Mouse (Mus musculus) mesoderm, embryonic 11.5 days (tissue): ENCODE measurements around the gene Pbxip1.

ENCODE experiments used
- DNase-seq: peaks from one replicate; pipeline ENCODE4 v3.0.0-alpha.2; 2012; ENCODE audit warnings: low read depth, low spot score

The Pbxip1 gene

GRCm38 (mm10) chr3:89430171-89431159 is 6.0 kb upstream of the Pbxip1 start, which contains the start of gene Pygo2:
Gene Pygo2, plus strand, starts transcription at chr3:89430214.
- DNase-seq = peak; percentile 95

- DNase-seq = no peak
Observed at GRCm38 (mm10) chr3:89432606-89433005, 3.9 kb upstream of the Pbxip1 start.

- no peak for DNase-seq
Observed at GRCm38 (mm10) chr3:89434532-89434931, 2.0 kb upstream of the Pbxip1 start.

DNA sequence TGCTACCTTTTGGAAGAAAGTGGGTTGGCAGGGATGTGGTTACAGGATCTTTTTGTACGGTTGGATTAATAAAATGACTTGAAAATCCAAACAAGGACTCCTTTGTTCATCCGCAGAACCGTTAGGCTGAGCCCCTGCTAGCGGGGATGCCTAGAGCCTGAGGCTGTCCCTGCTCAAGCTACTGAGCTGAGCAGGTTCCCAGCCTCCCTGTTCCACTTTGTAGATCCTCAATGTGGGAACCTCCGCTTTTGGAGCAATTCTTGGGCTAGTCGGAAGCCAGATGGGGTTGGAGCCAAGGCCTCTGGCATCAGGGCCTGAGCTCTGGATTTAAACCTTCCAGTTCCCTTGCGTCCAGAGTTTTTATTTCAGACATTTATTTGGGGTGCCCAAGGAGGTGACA is 1.5 kb upstream of the Pbxip1 start:
- DNase-seq = no peak

GRCm38 (mm10) chr3:89437269-89437668 is 763 bp downstream of the Pbxip1 start:
- DNase-seq = peak; percentile 47

GRCm38 (mm10) chr3:89440691-89441090 is 4.2 kb downstream of the Pbxip1 start:
- no peak for DNase-seq

GRCm38 (mm10) chr3:89448720-89449537 is 12.4 kb downstream of the Pbxip1 start:
- DNase-seq = no peak

DNA sequence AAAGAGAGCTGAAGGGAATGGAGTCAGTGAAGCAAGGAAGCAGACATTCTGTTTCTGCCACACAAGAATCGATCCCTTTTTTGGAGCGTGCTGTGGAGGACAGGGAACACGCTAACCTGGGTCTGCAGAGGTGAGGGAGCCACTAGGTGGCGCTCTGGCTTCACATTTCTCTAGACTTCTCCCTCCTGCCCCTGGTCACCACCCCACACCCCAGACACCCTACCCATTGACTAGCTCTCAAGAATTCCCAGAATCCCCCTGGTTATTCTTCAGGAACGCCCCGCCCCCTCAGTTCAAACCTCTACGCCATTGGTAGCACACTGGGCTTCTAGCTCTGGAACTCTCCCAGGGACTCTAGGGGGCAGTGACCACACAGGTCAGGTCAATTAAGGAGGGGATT is 13.0 kb downstream of the Pbxip1 start:
- peak; percentile 78 for DNase-seq

DNA sequence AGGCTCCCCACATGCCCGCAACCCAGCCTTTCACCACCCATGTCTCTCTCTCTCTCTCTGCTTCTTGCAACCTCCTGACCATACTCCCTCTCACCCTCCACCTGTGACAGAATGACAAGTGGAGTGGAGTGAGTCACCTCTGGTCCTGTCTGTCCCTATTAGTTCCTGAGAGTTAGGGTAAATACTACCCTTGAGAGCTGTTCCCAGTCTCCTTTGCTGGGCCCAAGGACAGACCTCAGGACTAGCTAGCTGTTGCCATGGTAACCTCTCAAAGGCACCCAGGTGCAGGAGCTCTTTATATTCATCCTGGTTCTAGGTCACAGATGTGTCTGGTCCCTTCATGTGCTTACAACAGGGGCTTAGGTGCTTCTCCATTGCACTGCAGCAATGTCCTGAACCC is 15.4 kb downstream of the Pbxip1 start:
- no peak for DNase-seq

DNA sequence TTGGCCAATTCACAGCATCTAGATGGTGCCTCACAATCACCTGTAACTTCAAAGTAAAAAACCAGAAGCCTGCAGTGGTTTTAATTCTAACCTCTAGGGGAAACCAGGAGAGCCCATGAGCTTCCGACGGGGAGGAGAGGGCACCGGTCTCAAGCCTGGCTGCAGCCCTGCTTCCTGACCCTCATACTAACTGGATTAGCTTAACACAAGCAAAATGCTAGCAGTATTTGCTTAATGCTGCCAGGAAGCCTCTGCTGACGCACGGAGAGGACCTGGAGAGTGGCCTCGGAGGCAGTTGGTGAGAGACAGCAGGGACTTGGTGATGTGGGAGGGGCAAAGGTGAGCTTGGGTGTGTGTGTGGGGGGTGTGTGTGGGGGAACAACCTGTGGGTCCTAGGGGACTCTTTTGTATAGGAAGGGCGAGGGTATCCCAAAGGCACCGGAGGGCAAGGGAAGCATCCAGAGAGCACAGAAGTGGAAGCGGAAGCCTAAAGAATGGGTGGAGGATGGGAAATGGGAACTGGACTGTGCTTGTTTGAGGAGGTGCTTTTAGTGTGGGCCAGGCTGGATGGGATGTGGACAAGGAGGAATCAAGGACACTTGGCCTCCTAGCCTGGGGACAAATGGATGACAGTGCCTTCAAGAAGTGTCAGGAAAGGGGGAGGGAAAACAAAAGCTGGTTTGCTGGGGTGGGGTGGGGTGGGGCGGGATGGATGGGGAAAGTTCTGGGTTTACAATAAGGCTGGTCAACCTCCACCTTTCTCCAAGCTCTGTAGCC is 18.1 kb downstream of the Pbxip1 start, which contains the start of gene Pmvk:
Gene Pmvk, plus strand, starts transcription at position 141 of the 777 bp plus-strand sequence.
- DNase-seq = no peak

DNA sequence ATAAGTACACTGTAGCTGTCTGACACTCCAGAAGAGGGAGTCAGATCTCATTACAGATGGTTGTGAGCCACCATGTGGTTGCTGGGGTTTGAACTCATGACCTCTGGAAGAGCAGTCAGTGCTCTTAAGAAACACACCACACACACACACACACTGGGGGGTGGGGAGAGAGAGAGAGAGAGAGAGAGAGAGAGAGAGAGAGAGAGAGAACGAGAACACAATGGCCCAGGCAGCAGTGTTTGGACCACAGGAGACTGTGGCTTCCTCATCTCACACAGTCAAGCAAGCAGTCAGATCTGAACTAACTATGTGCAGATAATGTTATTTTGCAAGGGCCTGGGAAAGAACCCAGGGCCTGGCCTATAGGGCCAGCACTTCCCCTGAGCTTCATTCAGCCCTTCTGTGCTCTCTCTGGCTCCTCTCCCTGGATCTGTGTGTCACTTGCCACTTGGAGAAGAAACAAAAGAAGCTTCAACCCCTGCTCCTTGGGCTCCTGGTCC is 19.3 kb downstream of the Pbxip1 start:
- DNase-seq = no peak

- DNase-seq = peak; percentile 86
Observed at GRCm38 (mm10) chr3:89456726-89457665, 20.5 kb downstream of the Pbxip1 start.

DNA sequence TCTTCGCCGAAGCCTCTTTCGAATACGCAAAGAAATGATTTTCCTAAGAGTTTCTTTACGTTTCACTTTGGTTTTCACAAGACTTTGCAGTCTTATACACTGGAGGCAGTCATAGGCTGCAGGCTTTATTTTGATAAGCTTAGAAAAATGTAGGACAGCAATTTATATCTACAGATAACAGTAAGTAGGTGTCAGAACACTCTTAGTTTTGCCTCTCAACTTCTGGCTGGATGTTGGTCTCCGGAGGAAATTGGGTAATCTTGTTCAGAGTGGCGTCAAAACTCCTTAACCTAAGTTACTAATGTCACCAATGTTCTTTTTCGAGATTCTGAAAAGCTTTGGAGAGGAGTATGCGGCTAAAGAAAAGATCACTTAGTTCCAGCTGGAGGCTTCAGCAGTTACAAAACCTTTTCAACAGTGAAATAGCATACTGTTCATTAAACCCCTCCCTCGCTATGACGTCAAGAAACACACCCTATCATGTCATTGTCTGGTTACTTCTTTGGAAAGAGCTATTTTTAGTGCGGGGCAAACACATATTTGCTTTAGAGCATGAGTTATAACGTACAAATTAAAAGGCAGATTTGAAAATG is 22.0 kb downstream of the Pbxip1 start:
- DNase-seq = no peak

- DNase-seq = peak; percentile 94
Observed at GRCm38 (mm10) chr3:89458965-89459807, 22.7 kb downstream of the Pbxip1 start.

- DNase-seq = no peak
Observed at GRCm38 (mm10) chr3:89468268-89468667, 31.8 kb downstream of the Pbxip1 start.

DNA sequence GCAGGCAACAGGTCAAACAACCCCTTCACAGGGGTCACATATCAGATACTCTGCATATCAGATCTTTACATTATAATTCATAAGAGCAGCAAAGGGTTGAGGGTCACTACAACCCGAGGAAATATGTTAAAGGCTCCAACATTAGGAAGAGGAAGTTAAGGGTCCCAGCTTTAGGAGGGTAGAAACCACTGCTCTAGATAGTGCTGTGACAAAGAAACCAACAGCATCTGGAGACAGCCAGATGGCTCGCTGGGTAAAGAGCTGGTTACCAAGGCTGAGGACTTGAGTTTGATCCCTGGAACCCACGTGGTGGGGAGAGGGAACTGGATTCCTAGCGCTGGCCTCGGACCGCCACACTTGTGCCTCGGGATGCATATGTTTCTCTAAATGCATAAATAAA is 35.8 kb downstream of the Pbxip1 start:
- DNase-seq = no peak

DNA sequence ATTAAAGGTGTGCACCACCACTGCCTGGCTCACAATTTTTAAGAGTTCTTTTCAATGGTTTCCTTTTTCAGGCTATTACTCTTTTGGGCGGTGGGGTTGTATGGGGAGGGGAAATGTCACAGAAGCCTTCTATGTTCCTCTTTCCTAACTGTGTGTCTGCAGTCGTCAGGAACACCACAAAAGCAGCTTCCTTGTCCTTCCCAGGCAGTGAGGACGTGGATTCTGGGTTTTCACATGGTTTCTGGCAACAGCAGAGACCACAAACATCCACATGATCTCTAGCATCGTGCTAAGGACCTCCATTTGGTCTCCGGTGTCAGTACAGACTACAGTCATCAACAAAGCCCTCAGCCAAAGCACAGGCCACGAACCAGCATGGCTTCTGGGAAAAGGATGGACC is 37.3 kb downstream of the Pbxip1 start:
- DNase-seq = no peak

- no peak for DNase-seq
Observed at GRCm38 (mm10) chr3:89479055-89479454, 42.5 kb downstream of the Pbxip1 start.

DNA sequence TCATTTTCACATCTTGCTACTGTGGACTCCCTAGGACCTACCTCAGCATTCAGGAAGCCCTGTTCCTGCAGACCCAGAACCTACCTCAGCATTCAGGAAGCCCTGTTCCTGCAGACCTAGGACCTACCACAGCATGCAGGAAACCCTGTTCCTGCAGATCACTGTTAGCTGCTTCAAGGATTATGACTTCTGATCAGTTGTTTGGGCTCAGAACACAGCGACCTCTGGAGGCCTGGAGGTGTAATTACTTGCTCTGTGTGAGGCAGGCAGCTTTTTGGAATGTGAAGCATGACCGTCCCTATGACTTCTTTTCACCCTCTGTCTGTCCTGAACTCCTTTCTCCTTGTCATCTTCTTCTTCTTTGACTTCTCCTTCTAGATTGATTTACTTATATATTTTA is 45.0 kb downstream of the Pbxip1 start:
- peak; percentile 46 for DNase-seq
